Mouse (Mus musculus) hindbrain, embryonic 15.5 days (tissue): ENCODE data around the gene Rab32. TPM values are rescaled to one million over a fixed set of nuclear protein-coding genes. Genes with fewer than 3 reads are reported as not detected.

Source experiments
- polyA plus RNA-seq: library from polyadenylated mRNA; unstranded; fragments of >200 nt; fragmentation: Nextera tagmentation; extraction: Ambion mirVana; gene quantifications from 2 replicates; pipeline ENCODE4 v1.2.1, GENCODE M21; 2015

Gene Rab32
- polyA plus RNA-seq, 1 experiment from 2014 or later: 5.1 TPM

Other genes with a start within 250 kb of the Rab32 start
- 0.17 and 0.18 TPM in 2 replicates for gene Adgb, start 85.9 kb downstream of the Rab32 start, polyA plus RNA-seq
- not detected in 2 replicates for gene Gm10944, start 123.1 kb upstream of the Rab32 start, polyA plus RNA-seq